Mouse (Mus musculus): ENCODE results near the gene Tmem247. TPM values are rescaled to one million over a fixed set of nuclear protein-coding genes. Genes with fewer than 3 reads are reported as not detected.

Gene Tmem247
- polyA plus RNA-seq, 1 experiment from 2014 or later = not detected

DNA sequence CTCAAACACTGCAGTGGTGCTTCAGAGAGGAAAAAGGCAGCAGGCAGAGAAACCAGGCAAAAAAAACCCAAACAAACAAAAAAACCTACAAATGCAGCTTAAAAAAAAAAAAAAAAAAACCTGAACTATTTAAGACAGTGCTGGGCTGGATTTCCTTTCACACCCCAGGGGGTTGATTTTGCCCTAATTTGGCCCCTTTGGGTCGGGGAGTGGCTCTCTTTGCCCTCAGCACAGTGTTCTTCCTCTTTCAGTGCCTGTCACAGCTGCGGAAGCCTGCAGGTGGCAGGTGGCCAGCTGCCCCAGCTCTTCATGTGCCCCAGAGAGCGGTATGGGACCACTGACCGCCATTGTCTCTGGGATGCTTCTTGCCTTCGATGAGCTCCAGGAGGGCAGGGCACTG lies 52.4 kb downstream of the Tmem247 start:
- DNase-seq (ENCODE audit: low spot score) = no peak
- H3K27me3 ChIP-seq (ENCODE audit: insufficient read depth, poor library complexity, severe bottlenecking) = no peaks in the 10 kb centered on the region
- peaks cover 44% of the 10 kb centered on the region for H3K4me1 ChIP-seq
- no peak overlapping the region for H3K4me3 ChIP-seq
- H3K36me3 ChIP-seq = peaks cover 53% of the 10 kb centered on the region
- no peaks in the 10 kb centered on the region for H3K9me3 ChIP-seq
- no peak overlapping the region for H3K27ac ChIP-seq
- 80% methylated on average over 5 of the region's 5 CpGs for WGBS

GRCm38 (mm10) chr17:86970026-86970750 lies 53.0 kb downstream of the Tmem247 start:
- H3K4me3 ChIP-seq = no peak overlapping the region
- no peak overlapping the region for H3K27ac ChIP-seq
- no peaks in the 10 kb centered on the region for H3K9me3 ChIP-seq
- DNase-seq (ENCODE audit: low spot score) = no peak
- H3K36me3 ChIP-seq = peaks cover 57% of the 10 kb centered on the region
- no peaks in the 10 kb centered on the region for H3K27me3 ChIP-seq (ENCODE audit: insufficient read depth, poor library complexity, severe bottlenecking)
- peaks cover 38% of the 10 kb centered on the region for H3K4me1 ChIP-seq
- 93% methylated on average over 15 of the region's 15 CpGs for WGBS

DNA sequence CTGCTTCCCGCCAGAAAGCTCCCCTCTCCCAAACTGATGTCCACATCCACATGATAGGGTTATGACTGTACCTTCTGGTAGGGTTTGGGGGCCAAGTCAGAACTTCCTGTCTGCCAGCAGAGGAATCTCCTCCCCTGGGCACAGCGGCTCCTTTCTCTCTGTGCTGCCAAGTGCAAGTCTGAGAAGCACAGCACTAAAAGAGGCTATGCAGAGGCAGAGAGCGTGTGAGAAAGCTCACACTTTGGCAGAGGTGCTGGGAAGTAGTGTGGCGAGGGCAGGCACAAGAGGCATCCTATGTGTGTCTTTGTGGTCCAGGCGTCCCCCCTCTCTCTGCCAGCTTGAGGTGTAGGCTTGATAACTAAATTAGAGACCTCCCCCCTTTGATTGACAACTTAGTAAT lies 53.9 kb downstream of the Tmem247 start:
- peaks cover 60% of the 10 kb centered on the region for H3K36me3 ChIP-seq
- H3K4me3 ChIP-seq = no peak overlapping the region
- H3K27me3 ChIP-seq (ENCODE audit: insufficient read depth, poor library complexity, severe bottlenecking) = no peaks in the 10 kb centered on the region
- no peak overlapping the region for H3K27ac ChIP-seq
- H3K4me1 ChIP-seq = peaks cover 33% of the 10 kb centered on the region
- no peak for DNase-seq (ENCODE audit: low spot score)
- no peaks in the 10 kb centered on the region for H3K9me3 ChIP-seq
- 73% methylated on average over 5 of the region's 5 CpGs for WGBS

- 88% methylated on average over 7 of the region's 7 CpGs for WGBS
These were observed 54.7 kb downstream of the Tmem247 start for GRCm38 (mm10) chr17:86971860-86972259.

More at GRCm38 (mm10) chr17:86971860-86972259, 54.7 kb downstream of the Tmem247 start:
- Histone ChIP-seq H3K9me3 (no peaks in the 10 kb centered on the region), H3K36me3 (peaks cover 65% of the 10 kb centered on the region), H3K27ac (no peak overlapping the region), H3K4me3 (no peak overlapping the region), H3K27me3 (ENCODE audit: insufficient read depth, poor library complexity, severe bottlenecking) (no peaks in the 10 kb centered on the region), H3K4me1 (peaks cover 31% of the 10 kb centered on the region)
- DNase-seq (ENCODE audit: low spot score) = no peak

Other genes starting within 250 kb of the Tmem247 start
- gene Epas1, start 163.6 kb upstream of the Tmem247 start, polyA plus RNA-seq (2016; fragmentation: Nextera tagmentation; extraction: Ambion mirVana) = 5.8 and 6.0 TPM in 2 replicates
- not detected in 2 replicates for gene Atp6v1e2, start 30.5 kb downstream of the Tmem247 start, polyA plus RNA-seq (2016; fragmentation: Nextera tagmentation; extraction: Ambion mirVana)
- gene Rhoq, start 45.7 kb downstream of the Tmem247 start, polyA plus RNA-seq (2016; fragmentation: Nextera tagmentation; extraction: Ambion mirVana) = 15.5 and 15.9 TPM in 2 replicates
- gene Pigf, start 108.1 kb downstream of the Tmem247 start, polyA plus RNA-seq (2016; fragmentation: Nextera tagmentation; extraction: Ambion mirVana) = 25.5 and 32.2 TPM in 2 replicates
- gene Cript, start 108.2 kb downstream of the Tmem247 start, polyA plus RNA-seq (2016; fragmentation: Nextera tagmentation; extraction: Ambion mirVana) = 113 and 115 TPM in 2 replicates
- gene Socs5, start 190.3 kb downstream of the Tmem247 start, polyA plus RNA-seq (2016; fragmentation: Nextera tagmentation; extraction: Ambion mirVana) = 9.4 and 11.0 TPM in 2 replicates